Mouse (Mus musculus): ENCODE measurements around the gene Icmt. TPM values are rescaled to one million over a fixed set of nuclear protein-coding genes. Genes with fewer than 3 reads are reported as not detected.

The Icmt gene
- polyA plus RNA-seq, 1 experiment from 2014 or later: 16.8 TPM

DNA sequence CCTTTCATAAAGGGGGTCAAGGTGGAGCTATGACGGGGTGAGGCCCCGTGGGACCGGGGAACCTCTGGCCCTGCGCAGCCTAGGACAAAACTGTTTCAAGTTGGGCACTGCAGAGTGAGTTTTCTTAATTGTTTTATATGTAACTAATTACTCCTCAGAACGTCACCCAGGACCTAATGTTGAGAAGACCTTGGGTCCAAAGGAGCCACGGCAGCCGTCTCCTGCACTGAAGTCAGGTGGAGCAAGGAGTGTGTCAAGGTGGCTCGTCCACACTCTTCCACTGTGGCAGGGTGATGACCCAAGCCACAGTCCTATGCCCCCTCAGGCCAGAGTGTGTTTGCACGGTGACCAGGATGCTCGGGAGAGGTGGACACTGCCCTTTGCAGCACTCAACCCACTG is 6.1 kb downstream of the Icmt start:
- peaks cover 87% of the 10 kb centered on the region for H3K36me3 ChIP-seq
- no peak overlapping the region for H3K27ac ChIP-seq (replicated peaks)

DNA sequence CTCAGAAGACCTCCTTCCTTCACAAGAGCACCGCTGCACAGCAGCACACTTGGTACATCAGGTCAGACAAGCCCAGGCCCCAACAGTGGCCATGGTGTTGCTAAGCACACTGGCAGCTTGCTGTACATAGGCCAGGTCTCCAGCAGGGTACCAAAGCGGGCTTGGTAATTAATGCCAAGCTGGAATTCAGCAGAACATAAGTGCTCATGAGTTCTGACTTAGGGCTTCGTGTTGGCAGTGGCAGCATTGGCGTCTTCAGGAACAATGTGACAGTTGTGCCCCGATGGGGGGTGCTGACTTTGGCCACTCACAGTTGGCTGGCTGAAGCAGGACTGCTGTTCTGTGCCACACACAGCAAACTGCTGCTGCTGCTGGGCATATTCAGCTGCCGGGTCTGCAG is 7.7 kb downstream of the Icmt start:
- Histone ChIP-seq H3K27ac (replicated peaks) (no peak overlapping the region), H3K9ac (no peak overlapping the region), H3K4me1 (no peaks in the 10 kb centered on the region), H3K36me3 (peaks cover 98% of the 10 kb centered on the region), H3K4me3 (no peak overlapping the region), H3K4me2 (no peak overlapping the region), H3K9me3 (no peaks in the 10 kb centered on the region), H3K27me3 (replicated peaks) (no peaks in the 10 kb centered on the region)
- 89% methylated on average over 6 of the region's 6 CpGs for WGBS
- ATAC-seq (ENCODE audit: extremely low read depth, insufficient number of reproducible peaks, low FRiP score, low TSS enrichment): no peak

More for the DNA sequence above, 6.1 kb downstream of the Icmt start:
- no peak overlapping the region for H3K9ac ChIP-seq
- 90% methylated on average over 10 of the region's 10 CpGs for WGBS
- no peak overlapping the region for H3K4me3 ChIP-seq
- no peak for ATAC-seq (ENCODE audit: extremely low read depth, insufficient number of reproducible peaks, low FRiP score, low TSS enrichment)
- H3K9me3 ChIP-seq: no peaks in the 10 kb centered on the region
- H3K27me3 ChIP-seq (replicated peaks): no peaks in the 10 kb centered on the region
- H3K4me1 ChIP-seq: peaks cover 9% of the 10 kb centered on the region
- no peak overlapping the region for H3K4me2 ChIP-seq

DNA sequence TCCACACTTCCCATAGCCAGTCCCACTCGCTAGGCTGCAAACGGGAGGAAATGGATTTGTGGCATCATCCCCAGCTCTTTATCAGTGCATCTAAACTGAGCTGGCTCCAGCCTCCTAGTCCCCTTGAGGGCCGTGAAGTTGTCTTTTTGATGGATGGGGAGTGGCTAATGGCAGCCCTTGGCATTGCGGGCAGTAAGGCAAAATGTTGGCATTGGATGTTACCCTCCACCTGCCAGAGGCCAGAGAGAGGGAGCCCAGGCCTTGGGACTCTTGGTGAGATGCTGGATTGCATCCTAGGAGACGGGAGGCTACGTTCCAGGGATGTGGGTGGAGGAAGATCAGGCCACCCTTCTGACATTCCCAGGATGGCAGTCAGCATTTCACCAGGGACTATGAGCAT is 9.0 kb downstream of the Icmt start:
- Histone ChIP-seq H3K4me3 (no peak overlapping the region), H3K4me2 (no peak overlapping the region), H3K36me3 (peaks cover 98% of the 10 kb centered on the region), H3K27ac (replicated peaks) (no peak overlapping the region), H3K4me1 (no peaks in the 10 kb centered on the region), H3K9me3 (no peaks in the 10 kb centered on the region), H3K9ac (no peak overlapping the region), H3K27me3 (replicated peaks) (peaks cover 12% of the 10 kb centered on the region)
- ATAC-seq (ENCODE audit: extremely low read depth, insufficient number of reproducible peaks, low FRiP score, low TSS enrichment): no peak
- WGBS: 73% methylated on average over 6 of the region's 6 CpGs

DNA sequence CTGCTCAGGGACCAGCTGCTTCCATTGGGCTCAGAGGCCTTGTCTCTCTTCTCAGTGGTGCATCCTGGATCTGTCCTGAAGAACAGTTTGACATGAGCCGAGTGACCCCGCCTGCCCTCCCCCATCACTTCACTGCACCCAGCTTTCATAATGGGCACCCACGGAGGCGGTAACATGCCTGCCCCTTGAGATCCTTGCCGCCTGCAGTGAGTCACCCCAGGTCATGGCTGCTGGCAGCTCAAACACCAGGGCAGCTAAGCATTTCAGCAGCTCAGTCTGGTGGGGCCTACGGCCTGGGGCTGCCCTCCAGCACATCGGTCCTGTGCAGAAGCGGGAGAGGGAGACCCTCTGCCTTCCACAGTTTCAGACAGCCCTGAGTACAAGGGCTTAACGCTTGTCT is 10.5 kb downstream of the Icmt start:
- H3K9ac ChIP-seq: no peak overlapping the region
- no peak for ATAC-seq (ENCODE audit: extremely low read depth, insufficient number of reproducible peaks, low FRiP score, low TSS enrichment)
- no peaks in the 10 kb centered on the region for H3K9me3 ChIP-seq
- peaks cover 27% of the 10 kb centered on the region for H3K27me3 ChIP-seq (replicated peaks)
- peaks cover 96% of the 10 kb centered on the region for H3K36me3 ChIP-seq
- no peak overlapping the region for H3K4me3 ChIP-seq
- 82% methylated on average over 9 of the region's 9 CpGs for WGBS
- H3K4me1 ChIP-seq: peaks cover 7% of the 10 kb centered on the region
- no peak overlapping the region for H3K4me2 ChIP-seq
- no peak overlapping the region for H3K27ac ChIP-seq (replicated peaks)

DNA sequence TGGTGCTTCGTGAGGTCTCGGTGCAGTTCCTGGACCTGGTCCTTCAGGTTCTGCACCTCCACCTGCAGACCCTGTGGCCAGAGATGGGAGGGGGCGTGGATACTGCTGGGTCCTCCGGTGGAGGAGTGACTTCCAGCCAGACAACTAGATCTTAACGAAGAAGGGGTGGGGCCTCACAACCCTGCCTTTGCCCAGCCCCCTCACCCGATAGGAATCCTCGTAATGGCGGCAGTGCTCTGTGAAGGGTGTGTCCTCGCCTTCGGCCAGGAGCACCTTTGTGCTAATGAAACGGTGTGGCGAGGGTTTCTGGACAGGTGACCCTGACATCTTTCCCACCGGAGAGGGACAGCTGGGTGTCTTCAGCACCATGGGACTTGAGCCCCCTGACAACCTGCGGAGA is 15.2 kb downstream of the Icmt start:
- 22% methylated on average over 14 of the region's 14 CpGs for WGBS
- Histone ChIP-seq H3K4me3 (peak overlapping the region; percentile 47; the same call in 1 of the 2 replicates), H3K27me3 (replicated peaks) (peaks cover 71% of the 10 kb centered on the region), H3K27ac (replicated peaks) (no peak overlapping the region), H3K9me3 (no peaks in the 10 kb centered on the region), H3K36me3 (peaks cover 56% of the 10 kb centered on the region), H3K4me2 (peak overlapping the region; percentile 74), H3K4me1 (peaks cover 47% of the 10 kb centered on the region), H3K9ac (no peak overlapping the region)
- no peak for ATAC-seq (ENCODE audit: extremely low read depth, insufficient number of reproducible peaks, low FRiP score, low TSS enrichment)

DNA sequence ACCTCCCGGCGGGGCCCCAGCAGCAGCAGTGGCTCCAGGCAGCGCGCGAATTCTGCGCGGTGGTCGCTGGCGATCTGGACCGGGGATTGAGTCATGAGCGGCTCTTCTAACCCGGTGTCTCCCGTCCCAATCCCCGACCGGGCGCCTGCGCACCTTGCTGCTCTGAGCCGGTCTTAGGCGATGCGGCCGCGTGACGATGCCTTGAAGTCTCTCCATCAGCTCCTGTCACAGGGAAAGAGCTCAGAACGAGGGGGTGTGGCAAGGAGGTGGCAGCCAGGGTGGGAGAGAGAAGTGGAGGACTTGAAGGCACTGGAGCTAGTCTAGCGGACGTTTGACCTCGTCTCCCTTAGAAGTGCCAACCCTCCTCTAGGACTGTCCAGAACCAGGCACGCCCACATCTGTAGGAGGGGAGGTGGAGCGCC is 16.2 kb downstream of the Icmt start:
- peaks cover 74% of the 10 kb centered on the region for H3K27me3 ChIP-seq (replicated peaks)
- peak overlapping the region; percentile 47 for H3K4me3 ChIP-seq
- H3K4me2 ChIP-seq: peak overlapping the region; percentile 74
- peak overlapping the region; percentile 71 for H3K9ac ChIP-seq
- H3K9me3 ChIP-seq: no peaks in the 10 kb centered on the region
- WGBS: 2% methylated on average over 29 of the region's 29 CpGs
- H3K4me1 ChIP-seq: peaks cover 51% of the 10 kb centered on the region
- H3K36me3 ChIP-seq: peaks cover 45% of the 10 kb centered on the region
- H3K27ac ChIP-seq (replicated peaks): no peak overlapping the region
- no peak for ATAC-seq (ENCODE audit: extremely low read depth, insufficient number of reproducible peaks, low FRiP score, low TSS enrichment)

DNA sequence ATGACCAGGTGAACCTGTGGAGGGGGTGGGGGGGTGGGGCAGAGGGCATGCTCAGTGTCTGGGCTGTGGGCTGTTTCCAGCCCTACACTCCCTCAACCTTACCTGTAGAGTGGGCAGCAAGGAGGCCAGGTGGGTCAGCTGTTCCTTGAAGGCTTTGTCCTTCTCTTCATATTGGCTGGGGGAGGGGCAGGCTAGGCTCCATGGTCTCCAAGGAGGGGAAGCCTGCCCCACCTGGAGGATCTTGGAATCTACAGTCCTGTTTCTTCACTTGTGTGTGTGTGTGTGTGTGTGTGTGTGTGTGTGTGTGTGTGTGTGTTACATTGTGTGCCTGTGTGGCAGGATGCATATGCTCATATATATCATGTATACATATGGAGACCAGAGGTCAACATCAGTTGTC is 16.9 kb downstream of the Icmt start:
- H3K4me2 ChIP-seq: peak overlapping the region; percentile 74
- no peak for ATAC-seq (ENCODE audit: extremely low read depth, insufficient number of reproducible peaks, low FRiP score, low TSS enrichment)
- H3K4me3 ChIP-seq: no peak overlapping the region
- H3K27me3 ChIP-seq (replicated peaks): peaks cover 77% of the 10 kb centered on the region
- H3K9ac ChIP-seq: no peak overlapping the region; the same call in 1 of the 2 replicates
- H3K4me1 ChIP-seq: peaks cover 58% of the 10 kb centered on the region
- H3K27ac ChIP-seq (replicated peaks): no peak overlapping the region
- peaks cover 38% of the 10 kb centered on the region for H3K36me3 ChIP-seq
- H3K9me3 ChIP-seq: no peaks in the 10 kb centered on the region

DNA sequence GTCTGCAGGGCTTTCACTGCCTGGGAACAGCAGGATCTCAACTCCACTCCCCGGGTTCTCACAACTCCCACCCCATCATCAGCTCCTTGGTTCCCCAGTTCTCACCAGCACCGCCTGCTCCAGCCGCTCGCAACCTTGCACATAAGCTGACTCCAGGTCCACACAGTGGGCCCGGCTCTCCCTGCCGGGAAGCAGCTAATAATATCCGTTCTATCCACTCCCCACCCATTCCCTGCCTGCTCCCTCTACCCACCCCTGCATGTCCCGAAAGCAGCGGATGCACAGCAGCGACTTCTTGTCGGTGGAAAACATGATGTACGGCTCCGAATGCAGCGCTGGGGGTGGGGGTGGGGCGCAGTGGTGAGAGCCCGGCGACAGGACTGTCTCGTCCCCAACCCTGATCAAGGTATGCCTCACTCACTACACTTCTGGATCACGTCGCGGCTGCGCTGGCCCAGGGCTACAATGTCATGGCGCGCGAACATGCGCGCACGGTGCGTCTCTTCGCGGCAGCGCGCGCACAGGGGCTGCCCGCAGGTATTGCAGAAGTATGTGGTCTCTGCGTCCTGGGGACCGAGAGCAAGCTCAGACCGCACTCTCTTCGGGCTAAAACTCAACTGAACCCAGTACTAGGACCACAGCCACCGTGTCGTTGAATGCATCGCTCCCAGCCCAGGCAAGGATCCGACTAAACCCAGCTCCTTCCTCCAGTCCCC is 18.6 kb downstream of the Icmt start:
- ATAC-seq (ENCODE audit: extremely low read depth, insufficient number of reproducible peaks, low FRiP score, low TSS enrichment): no peak
- WGBS: 2% methylated on average over 43 of the region's 43 CpGs
- Histone ChIP-seq H3K9me3 (no peaks in the 10 kb centered on the region), H3K4me2 (peak overlapping the region; percentile 80), H3K9ac (peak overlapping the region; percentile 68), H3K36me3 (peaks cover 21% of the 10 kb centered on the region), H3K27me3 (replicated peaks) (peaks cover 68% of the 10 kb centered on the region), H3K4me3 (peak overlapping the region; percentile 56), H3K27ac (replicated peaks) (0 out of 2 replicates have a peak overlapping the region, but pooled peaks have one; percentile 12), H3K4me1 (peaks cover 59% of the 10 kb centered on the region)

DNA sequence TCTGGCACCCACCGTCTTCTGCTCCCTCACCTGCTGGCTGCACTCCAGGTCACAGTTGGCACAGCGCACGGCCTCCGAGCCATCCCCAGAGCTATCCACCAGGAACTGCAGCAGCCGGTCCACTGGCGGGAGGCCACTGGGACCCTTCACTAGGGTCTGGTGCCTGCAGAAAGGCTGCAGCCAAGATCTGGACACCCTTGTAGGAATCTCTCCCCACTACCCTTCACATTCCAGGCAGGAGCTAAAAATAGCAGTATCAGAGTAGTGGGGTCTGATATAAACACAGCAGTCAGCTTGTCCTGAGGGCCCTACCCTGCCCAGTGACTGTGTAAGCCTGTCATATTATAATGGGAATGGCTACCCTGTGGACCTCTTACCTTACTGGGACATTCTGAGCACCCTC is 20.6 kb downstream of the Icmt start:
- ATAC-seq (ENCODE audit: extremely low read depth, insufficient number of reproducible peaks, low FRiP score, low TSS enrichment): no peak; the same call in 1 of the 2 replicates
- 0 out of 2 replicates have a peak, but pooled peaks cover 3% of the 10 kb centered on the region for H3K36me3 ChIP-seq
- peak overlapping the region; percentile 56 for H3K4me3 ChIP-seq
- H3K9me3 ChIP-seq: no peaks in the 10 kb centered on the region
- H3K4me2 ChIP-seq: peak overlapping the region; percentile 80
- 36% methylated on average over 6 of the region's 6 CpGs for WGBS
- H3K4me1 ChIP-seq: peaks cover 52% of the 10 kb centered on the region
- H3K27ac ChIP-seq (replicated peaks): peak overlapping the region; percentile 98
- H3K9ac ChIP-seq: peak overlapping the region; percentile 81
- H3K27me3 ChIP-seq (replicated peaks): peaks cover 49% of the 10 kb centered on the region

DNA sequence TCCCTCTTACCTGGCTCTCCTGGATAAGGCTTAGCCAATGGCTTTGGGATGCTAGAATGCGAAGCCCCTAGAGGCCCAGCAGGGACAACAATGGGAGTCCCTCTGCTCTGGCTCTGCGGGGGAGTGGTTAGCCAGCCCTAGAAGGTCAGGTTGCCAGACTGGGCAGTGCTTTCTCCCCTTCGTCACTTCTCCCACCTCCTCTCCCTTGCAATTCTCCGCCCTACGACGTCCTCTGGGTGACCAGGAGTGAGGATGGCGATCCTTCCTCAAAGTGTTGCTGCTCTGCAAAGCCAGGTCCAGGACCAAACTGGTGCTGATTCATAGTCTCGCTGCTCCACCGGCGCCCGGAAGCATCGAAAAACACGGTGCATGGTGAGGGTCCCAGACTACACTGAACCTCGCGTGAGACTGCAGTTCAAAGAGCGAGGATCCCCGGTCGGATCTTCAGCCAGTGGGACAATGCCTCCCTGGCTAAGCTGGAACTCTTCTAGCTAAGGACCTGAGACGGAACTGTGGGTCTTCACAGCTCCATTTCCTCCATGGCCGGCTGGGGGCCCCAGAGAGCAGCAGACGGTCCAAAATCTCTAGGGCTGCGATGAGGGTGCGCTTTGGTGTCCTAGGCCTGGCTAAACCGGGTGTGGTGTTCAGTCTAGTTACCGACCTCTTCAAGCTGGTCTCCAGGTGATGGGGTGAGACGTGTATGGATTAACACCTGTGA is 21.6 kb downstream of the Icmt start, which contains the start of gene Rnf207:
TSS of gene Rnf207 (minus strand) at position 477 of the 718 bp plus-strand sequence.
- Histone ChIP-seq H3K36me3 (no peaks in the 10 kb centered on the region), H3K9me3 (no peaks in the 10 kb centered on the region), H3K9ac (peak within 1 kb of the TSS; percentile 81), H3K4me3 (peak within 1 kb of the TSS; percentile 56), H3K27ac (replicated peaks) (peak within 1 kb of the TSS; percentile 98), H3K4me2 (peak within 1 kb of the TSS; percentile 80), H3K27me3 (replicated peaks) (peaks cover 38% of the 10 kb centered on the region), H3K4me1 (peaks cover 42% of the 10 kb centered on the region)
- ATAC-seq (ENCODE audit: extremely low read depth, insufficient number of reproducible peaks, low FRiP score, low TSS enrichment): peak; percentile 32; the same call in 1 of the 2 replicates
- 3% methylated on average over 26 of the region's 26 CpGs for WGBS

DNA sequence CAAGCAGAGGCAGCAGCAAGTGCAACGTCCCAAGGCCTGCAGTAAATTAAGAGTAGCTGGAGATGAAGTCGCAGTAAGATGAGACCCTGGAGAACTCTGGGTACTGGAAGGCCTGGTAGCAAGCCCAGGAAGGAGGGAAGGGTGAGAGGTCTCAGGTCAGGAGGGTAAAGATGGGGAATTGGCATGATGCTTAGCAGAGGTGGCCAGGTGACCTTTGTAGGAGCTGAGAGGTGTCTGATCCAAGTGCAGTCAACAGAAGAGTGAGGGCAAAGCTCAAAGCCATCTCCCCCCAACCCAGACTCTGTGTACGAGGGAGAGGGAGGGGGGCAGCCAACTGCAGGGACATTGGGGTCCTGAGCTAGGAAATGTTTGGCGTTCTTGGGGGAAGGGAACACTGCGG is 24.4 kb downstream of the Icmt start:
- WGBS: 49% methylated on average over 5 of the region's 5 CpGs
- peaks cover 10% of the 10 kb centered on the region for H3K27me3 ChIP-seq (replicated peaks)
- H3K9ac ChIP-seq: 0 out of 2 replicates have a peak overlapping the region, but pooled peaks have one; percentile 10
- no peak overlapping the region for H3K27ac ChIP-seq (replicated peaks)
- ATAC-seq (ENCODE audit: extremely low read depth, insufficient number of reproducible peaks, low FRiP score, low TSS enrichment): no peak
- no peak overlapping the region for H3K4me2 ChIP-seq
- H3K9me3 ChIP-seq: no peaks in the 10 kb centered on the region
- H3K4me1 ChIP-seq: peaks cover 21% of the 10 kb centered on the region
- no peak overlapping the region for H3K4me3 ChIP-seq
- no peaks in the 10 kb centered on the region for H3K36me3 ChIP-seq

Data from heart, embryonic 13.5 days (tissue).